Mouse (Mus musculus): ENCODE measurements at regions not wholly inside any gene's neighbourhood (a gene's known extent, or its start where the extent isn't known, plus 50 kb on each side); places are given as distances from the start of the nearest gene placed in this dataset.
"Not testable (repeated sequence)": the region's sequence is repeated elsewhere in the genome, so short reads cannot be mapped to it uniquely, and the experiment has no call there.

DNA sequence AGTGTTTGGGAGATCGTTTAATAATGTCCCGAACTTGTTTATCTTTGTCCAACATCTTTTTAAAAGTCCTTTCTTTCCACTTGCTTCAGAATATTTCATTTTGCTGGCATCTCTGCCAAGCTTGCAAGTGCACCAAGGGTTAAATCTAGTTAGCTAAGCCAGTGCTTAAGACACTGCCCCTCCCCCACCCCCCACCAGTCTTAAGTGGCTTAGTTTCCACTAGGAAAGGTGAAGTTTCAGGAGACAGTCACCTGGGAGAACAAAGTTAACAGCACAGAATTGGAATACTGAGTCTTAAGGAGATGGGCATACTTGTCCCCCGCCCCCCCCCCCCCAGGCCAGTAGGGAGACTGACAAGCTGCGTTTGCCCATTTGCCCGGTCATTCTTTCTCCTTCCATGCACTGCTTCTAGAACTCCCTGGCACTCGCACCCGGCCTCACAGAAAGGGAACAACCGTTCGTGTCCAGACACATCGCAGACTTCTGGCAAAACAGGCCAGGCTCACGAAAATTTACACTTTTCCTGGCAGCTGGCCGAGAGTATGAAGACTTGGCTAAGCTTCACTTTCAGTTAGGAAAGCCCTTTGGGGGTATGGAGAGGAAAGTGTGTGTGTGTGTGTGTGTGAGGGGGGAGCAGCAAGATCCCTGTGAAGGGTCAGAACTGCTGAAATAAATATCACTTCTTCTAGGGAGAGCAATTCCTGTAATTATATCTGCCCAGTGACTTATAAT lies 219.2 kb downstream of the Bcl11a start:
- DNase-seq (ENCODE audit: low read depth, low spot score) = no peak

DNA sequence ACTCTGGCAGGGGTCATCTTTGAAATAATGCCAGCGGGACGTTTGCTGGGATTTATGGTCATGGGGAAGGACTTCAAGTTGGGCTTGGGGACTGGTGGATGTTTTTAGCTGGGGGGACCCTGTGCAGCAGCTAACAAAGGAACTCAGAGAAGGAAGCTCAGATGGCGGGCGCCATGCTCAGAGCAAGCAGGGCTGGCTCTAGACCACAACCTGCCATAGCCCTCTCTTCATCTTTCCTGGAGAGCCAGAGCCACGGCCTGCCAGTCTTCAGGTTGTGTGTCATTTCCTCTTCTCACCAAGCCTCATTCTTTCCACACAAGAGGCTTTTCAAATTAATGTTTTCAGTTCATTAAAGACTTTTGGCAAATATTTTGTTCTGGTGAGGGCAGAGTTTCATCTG lies 219.9 kb downstream of the Bcl11a start:
- no peak for DNase-seq (ENCODE audit: low read depth, low spot score)

DNA sequence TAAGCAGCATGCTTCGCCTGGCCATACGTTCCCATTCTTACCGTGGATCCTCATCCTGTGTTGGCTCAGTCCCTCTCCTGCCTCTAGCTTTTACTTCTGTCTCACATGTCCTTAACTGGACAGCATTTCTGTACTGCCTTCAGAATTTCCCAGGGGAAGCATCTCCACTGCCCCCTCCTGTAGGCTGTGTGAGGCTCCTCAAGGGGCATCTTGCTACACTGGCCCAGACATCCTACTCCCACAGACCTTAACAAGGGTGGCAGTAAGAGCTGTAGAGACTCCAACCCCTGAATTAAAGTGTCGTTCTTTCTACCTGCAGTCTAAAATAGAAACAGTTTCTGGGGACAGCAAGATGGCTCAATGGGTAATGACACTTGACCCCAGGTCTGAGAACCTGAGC lies 222.5 kb downstream of the Bcl11a start:
- DNase-seq (ENCODE audit: low read depth, low spot score) = no peak

DNA sequence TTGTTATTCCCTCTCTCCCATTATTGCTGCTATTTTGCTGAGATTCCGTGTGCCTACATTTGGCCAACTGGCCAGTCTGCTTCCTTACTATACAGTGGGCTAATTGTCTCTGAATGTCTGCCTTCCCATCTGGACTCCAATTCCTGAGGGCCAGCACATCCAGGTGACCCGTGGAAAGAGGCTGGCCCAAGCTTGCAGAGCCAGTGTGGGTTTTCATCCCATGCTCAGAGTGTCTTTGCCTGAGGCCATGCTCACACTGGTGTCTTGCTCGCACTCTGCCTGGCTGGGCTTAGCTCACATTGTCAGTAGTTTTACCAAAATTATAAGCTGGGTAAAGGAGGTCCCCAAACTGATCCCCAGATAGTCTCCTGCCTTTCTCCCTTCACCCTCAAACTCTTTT lies 223.3 kb downstream of the Bcl11a start:
- no peak for DNase-seq (ENCODE audit: low read depth, low spot score)

DNA sequence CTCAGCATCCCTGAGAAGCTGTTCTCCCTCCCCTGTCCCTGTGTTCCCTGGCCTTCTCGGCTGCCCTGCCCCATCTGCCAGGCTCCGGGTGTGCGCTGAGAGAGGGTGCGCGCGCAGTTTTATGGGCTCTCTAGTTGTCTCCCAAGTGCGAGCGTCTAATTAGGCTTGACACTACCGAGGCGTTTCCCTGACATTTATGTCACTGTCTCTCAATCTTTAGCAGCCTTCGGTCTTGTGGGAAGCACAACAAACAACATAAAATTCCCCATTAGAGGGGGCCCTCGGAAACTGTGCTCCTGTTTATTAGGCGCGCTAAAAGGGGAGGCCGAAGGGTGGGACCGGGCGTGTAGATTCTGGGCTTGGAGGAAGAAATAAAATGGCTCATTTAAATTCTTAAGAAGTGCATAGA lies 227.3 kb downstream of the Bcl11a start:
- DNase-seq (ENCODE audit: low read depth, low spot score) = peak; percentile 69

DNA sequence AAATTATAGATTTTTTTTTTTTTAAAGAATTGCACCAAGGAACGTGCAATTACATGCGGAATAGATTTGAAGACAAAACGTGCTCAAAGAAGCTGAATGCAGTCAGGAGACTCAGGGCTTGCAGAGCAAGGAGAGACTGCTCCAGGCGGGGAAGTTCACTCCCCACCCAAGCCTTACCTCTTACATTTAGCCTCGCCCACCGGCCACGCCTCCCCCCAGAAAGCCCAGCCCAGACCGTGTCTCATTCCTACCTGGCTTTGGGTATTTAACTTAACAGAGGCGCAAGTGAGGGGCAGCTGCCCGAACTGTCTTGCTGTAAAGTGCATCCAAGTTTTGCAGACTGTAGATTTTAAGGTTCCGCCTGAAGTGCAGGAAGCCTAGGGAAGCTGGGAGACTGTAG lies 227.8 kb downstream of the Bcl11a start:
- peak; percentile 69 for DNase-seq (ENCODE audit: low read depth, low spot score)

DNA sequence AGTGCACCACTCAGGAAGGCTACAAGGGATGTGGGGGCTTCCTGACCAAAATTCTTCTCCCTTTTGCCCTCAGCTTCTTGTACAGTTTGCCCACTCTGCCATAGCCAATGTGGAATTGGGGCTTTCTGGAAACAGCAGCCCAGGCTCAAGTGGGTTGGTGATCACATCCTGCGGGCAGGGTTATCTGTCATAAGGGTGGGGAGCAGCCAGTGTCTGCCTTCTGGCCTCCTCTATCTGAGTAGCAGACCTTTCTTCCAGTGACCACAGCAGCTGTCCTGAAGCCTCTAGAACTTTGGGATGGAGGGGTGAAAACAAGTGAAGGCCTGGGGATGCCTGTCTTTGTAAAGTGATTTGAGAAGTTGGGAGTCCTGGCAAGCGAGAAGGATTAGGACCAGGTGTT lies 228.2 kb downstream of the Bcl11a start:
- no peak for DNase-seq (ENCODE audit: low read depth, low spot score)

DNA sequence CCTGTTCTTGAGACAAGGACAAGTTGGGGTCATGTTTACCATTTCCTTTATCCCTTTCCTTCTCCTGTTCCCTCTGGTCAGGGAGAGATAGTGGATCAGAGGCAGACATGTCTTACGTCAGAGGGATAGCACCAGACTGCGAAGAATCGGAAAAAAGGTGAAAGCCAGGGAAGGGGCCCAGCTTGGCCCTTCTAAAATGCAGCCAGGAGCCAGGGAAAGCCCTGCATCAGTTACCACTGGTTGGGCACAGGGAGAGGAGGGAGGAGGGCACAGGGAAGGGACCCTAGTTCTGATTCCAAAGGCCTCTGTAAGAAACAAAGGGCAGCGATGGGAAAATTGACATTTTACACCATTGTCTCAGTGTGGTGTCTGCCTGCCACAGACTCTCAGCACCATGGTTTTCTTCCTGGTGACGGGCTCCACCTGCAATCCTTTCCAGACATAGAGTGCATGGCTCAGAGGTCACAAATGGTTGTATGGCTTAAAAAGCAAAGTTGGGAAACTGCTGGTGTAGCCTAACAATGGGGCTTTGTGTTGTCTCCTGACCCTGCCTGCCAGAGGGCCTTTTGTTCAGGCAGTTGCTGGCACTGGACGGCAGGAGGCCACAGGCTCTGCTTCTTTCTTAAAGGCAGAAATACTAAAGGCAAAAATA lies 229.9 kb downstream of the Bcl11a start:
- DNase-seq (ENCODE audit: low read depth, low spot score) = no peak

DNA sequence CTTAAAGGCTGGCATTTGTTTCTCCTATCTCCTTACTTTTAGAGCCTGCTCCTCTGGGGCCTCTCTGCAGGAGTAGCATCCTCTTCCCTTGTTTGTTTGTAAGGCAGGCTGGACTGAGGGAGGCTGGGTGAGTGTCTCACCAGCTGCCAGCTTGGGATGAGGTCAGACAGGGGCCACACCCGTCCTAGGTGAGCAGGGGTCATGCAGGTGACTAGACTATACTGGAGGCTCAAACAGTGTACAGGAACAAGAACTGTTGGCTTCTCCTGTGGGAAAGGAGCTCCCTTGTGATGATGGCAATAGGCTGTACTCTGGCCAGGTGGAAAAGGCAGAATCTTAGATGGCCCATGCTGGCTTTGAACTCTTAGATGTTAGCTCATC lies 230.4 kb downstream of the Bcl11a start:
- DNase-seq (ENCODE audit: low read depth, low spot score) = no peak

DNA sequence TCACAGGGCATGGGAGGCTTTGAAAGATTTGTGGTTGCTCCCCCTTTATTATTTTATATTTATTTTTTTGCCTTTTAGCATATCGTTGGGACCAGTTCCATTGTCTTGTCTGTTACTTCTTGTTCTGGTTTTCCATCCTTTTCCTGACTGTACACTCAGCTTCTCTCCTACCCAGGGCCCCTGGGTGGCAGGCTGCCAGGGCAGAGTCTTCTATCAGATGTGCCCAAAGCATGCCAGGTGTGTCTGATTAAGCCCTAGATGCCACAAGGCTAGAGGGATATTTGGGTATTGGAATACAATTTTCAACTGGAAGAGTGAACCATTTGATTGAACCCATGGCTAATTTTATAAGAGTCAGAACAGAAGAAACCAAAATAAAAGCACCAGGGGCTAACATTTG lies 236.2 kb downstream of the Bcl11a start:
- no peak for DNase-seq (ENCODE audit: low read depth, low spot score)

DNA sequence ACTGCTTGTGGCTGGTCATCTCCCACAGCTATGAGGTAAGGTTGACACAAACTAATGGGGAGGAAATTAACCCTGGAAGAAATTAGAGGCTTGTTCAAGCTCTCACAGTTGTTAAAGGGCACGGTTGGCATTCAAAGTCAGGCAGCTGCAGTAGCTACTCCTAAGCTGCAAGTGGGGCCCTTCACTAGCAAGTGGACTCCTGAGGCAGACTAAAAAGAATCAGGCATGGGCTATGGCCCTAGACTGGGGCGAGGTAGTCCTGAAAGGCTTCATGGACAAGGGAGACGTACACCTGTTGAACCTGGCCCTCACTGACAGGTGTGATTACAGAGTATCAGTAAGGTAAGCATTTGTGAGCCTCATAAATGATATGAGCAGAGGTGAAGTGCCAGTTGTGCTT lies 237.7 kb downstream of the Bcl11a start:
- DNase-seq (ENCODE audit: low read depth, low spot score) = no peak

DNA sequence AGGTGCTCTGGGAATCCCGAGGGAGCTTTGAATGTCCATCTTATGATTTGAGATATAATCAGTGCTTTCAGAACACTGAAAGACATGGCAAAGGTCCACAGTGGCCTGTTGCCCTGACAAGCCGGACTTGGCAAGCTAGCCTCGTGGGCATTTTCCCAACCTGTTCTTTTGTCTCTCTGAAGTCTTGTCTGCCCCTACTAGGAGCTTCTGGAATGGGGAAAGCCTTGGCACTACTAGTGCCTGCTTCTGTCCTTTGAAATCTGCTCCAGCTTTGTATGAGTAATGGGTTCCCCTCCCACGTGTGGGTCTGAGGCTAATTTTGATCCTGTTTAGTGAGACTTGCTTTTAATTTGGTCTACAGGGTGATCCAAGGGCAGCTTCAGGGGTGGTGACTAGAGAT lies 238.3 kb downstream of the Bcl11a start:
- DNase-seq (ENCODE audit: low read depth, low spot score) = no peak

DNA sequence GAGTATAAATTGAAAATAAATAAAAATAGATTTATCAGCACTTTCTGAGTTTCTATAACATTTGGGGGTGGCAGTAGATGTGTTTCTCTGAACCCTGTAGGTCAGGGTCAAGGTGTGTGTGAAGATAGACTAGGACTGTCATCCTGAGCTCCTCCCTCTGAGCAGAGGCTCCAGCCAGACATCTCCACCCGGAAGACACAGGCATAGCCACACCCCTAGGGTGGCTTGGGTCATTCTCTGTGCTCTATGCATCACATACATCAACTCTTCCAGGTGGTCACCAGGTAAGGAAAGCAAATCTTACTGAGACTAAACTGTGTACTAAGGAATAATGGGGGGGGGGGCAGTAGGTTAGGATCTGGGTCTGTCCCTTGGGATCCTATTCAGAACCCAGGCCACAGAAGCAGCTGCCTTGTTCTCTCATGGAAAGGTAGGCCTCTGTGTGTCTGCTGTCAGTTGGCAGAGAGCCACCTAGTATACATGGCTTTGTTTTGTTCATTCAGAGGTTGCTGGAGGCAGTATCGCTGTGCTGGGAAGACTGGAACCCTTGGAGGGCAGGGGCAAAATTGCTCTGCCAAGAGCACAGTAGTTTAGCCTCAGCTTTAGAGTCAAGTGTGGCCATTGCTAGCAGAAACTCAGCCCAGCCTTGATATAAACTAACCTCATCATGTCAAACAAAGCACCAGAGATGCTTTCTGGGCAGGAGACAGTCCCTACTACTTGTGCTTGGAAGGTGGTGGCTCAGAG lies 240.3 kb downstream of the Bcl11a start:
- DNase-seq (ENCODE audit: low read depth, low spot score) = no peak

DNA sequence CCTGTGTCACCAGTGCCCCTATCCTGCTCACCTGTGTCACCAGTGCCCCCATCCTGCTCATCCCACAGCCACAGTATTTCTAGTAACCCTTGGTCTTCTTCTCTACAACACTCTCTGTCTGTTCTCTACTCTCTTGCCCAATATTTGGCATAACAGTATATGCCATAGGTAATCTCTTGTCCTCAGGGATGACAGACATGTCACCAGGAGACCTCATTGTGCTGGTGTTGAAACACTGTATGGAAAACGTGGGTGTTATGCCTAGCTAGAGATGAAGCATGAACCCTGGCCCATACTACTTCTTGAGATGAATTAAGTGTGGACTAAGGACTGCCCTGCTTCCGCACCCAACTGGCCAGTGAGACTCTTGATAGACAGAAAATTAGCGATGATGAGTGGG lies 241.4 kb downstream of the Bcl11a start:
- no peak for DNase-seq (ENCODE audit: low read depth, low spot score)

DNA sequence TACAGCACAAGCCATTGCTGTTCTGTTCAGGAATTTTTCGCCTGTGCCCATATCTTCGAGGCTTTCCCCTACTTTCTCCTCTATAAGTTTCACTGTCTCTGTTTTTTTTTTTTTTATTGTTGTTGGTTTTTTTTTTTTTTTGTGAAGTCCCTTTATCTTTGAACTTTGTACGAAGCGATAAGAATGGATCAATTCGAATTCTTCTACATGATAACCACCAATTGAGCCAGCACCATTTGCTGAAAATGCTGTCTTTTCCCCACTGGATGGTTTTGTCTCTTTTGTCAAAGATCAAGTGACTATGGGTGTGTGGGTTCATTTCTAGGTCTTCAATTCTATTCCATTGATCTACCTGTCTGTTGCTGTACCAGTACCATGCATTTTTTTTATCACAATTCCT lies 244.6 kb downstream of the Bcl11a start:
- not testable (repeated sequence) for DNase-seq (ENCODE audit: low read depth, low spot score)

DNA sequence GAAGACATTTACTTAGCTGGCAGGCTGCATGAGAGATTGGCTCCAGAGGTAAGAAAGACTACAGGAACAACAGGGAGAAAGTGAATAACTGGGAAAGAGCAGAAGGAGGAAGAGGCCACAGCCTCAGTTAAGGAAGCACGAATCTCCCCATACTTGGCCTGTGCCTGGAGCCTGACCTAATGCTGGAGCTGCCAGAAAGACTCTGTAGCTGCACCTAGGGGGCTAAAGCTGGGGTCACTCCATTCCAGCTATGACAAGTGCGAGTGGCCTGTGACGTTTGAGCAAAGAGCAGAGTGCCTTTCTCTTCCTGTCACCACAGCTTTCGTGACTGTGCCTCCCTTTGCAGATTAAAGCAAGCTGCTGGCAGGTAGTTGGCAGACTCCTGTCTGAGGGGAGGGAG lies 250.6 kb downstream of the Bcl11a start:
- no peak for DNase-seq (ENCODE audit: low read depth, low spot score)

DNA sequence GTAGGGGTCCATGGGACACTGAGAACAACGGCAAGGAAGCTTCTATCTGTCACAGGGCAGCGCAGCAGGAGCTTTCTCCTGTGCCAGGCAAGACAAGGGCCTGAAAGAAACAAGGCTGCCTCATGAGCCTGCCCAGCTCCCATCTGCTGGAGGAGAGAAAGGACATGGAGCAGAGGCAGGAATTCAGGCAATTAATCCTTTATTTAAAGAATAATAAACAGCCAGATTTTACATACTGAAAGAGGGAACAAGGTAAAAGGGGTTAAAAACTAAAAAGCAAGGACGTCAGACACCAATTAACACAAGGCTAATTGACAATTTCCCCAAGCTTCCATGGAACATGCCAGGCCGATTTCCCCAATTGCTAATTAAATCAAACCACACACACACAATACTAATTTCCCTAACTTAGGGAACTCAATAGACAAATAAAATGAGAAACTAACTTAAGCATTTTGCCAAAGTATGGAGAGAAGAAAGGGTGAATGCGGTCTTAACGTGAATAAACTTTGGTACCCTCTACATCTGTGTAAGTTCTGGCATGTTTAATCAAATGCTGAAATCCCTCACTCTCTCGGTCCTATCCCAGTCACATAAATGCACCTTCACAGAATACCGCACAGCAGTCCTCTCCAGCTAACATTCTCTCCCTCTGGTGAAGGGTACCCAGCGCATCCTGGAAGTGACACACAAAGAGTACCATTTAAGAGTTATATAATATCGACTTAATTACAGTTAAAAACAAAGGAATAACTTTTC lies 252.7 kb downstream of the Bcl11a start:
- DNase-seq (ENCODE audit: low read depth, low spot score) = no peak

DNA sequence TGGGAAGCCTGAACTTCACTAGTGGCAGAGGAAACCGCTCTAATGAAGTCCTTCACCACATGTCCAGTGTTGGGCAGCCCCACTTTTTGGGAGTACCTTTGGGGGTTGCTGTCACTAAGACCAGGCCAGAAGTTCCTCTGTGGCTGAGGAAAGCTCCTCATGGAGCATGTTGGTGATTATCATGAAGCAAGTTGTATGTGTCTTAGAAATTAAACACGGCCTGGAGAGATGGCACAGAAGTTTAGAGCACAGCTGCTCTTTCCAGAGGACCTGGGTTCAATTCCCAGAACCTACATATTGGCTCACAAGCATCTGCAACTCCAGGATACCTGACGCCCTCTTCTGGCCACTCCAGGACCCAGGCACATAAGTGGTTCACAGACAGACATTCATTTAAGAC lies 254.4 kb downstream of the Bcl11a start:
- DNase-seq (ENCODE audit: low read depth, low spot score) = peak; percentile 34

DNA sequence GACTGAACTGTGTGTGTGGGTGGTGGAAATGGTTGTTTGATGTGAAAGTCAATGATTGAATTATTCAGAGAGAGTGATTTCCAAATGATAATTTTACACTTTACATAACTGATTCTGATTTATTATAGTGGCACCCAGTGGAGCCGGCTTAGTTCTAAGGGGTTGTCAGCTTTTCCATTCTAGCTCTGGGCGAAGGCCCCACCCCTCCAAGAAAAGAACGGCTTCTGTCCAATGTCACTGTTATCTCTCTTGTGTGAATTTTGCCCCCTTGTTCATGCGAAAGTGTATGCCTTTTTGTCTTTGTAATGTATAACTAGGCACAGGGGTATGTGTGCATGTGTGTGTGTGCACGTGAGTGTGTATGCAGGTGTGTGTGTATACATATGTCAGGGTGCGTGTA lies 255.3 kb downstream of the Bcl11a start:
- no peak for DNase-seq (ENCODE audit: low read depth, low spot score)

DNA sequence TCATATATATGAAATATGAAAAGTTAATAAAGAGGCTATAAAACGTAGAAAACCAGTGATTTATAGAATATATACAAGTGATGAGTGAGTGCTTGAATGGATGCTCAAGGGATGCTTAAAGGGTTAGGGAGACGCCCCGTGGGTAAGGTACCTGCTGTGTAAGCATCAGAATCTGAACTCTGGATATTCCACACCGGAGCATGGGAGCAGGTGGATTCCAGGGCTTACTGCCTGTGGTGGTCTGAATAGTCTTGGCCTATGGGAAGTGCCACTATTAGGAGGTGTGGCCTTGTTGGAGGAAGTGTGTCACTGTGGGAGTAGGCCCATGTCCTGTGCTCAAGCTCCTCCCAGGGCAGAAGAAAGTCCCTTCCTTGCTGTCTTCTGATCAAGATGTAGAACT lies 257.4 kb downstream of the Bcl11a start:
- no peak for DNase-seq (ENCODE audit: low read depth, low spot score)

DNA sequence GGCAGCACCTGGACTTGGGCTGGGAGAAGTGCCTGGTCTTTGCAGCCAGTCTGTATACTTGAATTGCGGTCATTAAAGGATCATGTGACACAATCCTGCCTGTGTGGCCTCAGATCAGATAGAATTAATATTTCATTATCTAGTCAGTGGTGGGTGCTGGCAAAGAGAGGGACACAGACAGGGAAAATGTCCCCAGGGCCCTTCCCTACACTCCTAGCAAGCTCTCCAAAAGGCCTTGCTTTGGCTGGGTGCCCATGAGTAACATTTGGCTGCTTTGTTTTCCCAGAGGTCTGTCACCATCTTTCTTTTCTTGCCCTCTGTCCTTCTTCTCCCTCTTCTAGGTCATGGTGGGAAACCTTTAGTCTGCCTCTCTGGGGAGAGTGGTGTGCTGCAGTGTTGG lies 260.3 kb downstream of the Bcl11a start:
- DNase-seq (ENCODE audit: low read depth, low spot score) = no peak

DNA sequence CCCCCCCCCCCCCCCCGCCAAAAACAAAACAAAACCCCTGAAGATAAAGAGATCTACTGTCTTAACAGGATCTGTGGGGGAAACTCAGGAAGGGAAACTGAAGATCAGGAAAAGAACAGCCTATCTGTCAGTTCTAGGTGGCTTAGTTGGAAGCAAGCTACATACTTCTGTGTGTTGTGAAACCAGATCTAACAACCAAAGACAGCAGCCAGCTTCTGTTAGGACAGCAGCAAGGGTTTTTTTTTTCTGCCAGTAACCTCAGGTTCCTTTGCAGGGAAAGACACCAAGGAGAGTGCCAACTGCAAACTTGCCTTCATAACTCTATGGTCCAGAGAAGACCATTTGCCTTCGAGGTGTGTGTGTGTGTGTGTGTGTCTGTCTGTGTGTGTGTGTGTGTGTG lies 261.2 kb downstream of the Bcl11a start:
- no peak for DNase-seq (ENCODE audit: low read depth, low spot score)
